Mouse (Mus musculus): ENCODE results near the gene Col4a6.

Gene Col4a6

GRCm38 (mm10) chrX:141236564-141237333 is 237.1 kb downstream of the Col4a6 start:
- DNase-seq, result no peak

- no peak for DNase-seq
These were observed 245.7 kb downstream of the Col4a6 start for GRCm38 (mm10) chrX:141228169-141228568.

GRCm38 (mm10) chrX:141212802-141213201 is 261.1 kb downstream of the Col4a6 start:
- no peak for DNase-seq

- no peak for DNase-seq
These were observed 274.9 kb downstream of the Col4a6 start for GRCm38 (mm10) chrX:141198993-141199392.

GRCm38 (mm10) chrX:141195036-141195435 is 278.8 kb downstream of the Col4a6 start:
- no peak for DNase-seq

- no peak for DNase-seq
These were observed 298.5 kb downstream of the Col4a6 start for GRCm38 (mm10) chrX:141175353-141175752.

- no peak for DNase-seq
These were observed 308.8 kb downstream of the Col4a6 start for GRCm38 (mm10) chrX:141165067-141165466.

GRCm38 (mm10) chrX:141160371-141160770 is 313.5 kb downstream of the Col4a6 start:
- DNase-seq, result no peak

- DNase-seq, result peak; percentile 5
These were observed 315.7 kb downstream of the Col4a6 start for GRCm38 (mm10) chrX:141158160-141158559.

GRCm38 (mm10) chrX:141157626-141158025 is 316.2 kb downstream of the Col4a6 start:
- DNase-seq, result no peak

GRCm38 (mm10) chrX:141156696-141157095 is 317.2 kb downstream of the Col4a6 start:
- DNase-seq, result no peak

- DNase-seq, result no peak
These were observed 322.7 kb downstream of the Col4a6 start for GRCm38 (mm10) chrX:141151182-141151581.

GRCm38 (mm10) chrX:141150290-141150689 is 323.6 kb downstream of the Col4a6 start:
- DNase-seq, result no peak

GRCm38 (mm10) chrX:141149705-141150104 is 324.2 kb downstream of the Col4a6 start:
- DNase-seq, result no peak
